Mouse (Mus musculus): Measurements from ENCODE around the gene Pon2. TPM values are rescaled to one million over a fixed set of nuclear protein-coding genes. Genes with fewer than 3 reads are reported as not detected.

The Pon2 gene
- polyA plus RNA-seq (2014; fragmentation: Illumina TruSeq; extraction: RNeasy Lipid Tissue Mini Kit (QIAGEN cat#74804); ENCODE audit: low read depth, low replicate concordance) = 54.3 TPM

DNA sequence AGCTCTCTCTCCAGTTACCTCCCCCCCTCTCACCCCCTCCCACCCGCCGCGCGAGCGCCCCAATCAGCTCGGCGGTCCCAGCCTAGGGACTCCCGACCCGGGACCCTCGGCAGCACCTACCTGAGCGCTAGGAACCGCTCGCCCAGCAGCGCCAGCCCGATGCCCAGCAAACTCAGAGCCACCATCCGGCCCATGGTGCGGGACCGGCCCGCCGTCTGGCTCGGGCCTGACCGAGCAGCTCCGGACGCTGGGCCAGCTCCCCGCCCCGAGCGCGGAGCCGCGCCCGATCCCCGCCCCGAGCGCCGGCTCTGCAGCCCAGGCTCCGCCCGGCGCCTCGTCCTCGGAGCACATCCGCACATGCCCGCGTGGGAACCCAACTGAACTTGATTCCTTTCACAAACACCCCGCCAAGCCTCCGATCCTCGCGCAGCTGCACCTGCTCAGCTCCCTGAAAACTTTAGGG is at the start of gene Pon2:
TSS of gene Pon2 (minus strand) at position 364 of the 463 bp plus-strand sequence.

DNA sequence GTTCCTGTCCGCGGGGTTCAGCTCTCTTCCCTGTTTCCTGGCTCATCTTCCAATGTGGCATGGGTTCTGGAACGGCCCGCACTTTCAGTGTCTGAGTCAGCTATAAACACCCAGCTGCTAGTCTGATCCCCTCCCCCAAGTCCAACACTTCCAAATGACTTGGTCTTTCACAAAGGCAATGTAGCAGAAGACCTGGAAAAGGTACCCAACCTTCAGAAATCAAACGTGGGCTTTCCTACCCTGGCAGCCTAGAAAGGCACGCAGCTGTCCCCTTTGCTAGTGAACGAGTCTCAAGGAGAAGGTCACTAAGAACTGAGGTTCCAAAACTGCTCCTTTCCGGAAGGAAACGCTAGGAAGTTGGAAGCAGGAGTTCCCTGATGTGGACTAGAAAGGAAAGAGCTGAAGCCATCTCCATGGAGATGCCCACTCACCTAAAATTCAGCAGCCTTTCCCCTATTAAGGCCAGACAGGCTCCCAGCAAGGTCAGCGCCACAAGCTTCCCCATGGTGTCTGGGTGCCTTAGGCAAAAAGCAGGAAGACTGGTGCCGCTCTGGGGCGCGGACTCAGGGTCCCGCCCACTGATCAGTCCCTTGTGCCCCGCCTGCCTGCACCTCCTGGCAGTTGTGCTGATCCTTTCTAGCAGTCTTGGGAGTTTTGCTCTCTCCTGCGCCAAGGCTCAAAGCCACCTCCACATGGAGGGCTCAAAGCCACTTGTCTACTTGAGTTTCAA is 42.4 kb downstream of the Pon2 start, which contains the start of gene Pon3:
TSS of gene Pon3 (minus strand) at position 565 of the 730 bp plus-strand sequence.

Other genes starting within 250 kb of the Pon2 start
- 4.2 TPM for gene Pon1, start 104.5 kb downstream of the Pon2 start, polyA plus RNA-seq (2014; fragmentation: Illumina TruSeq; extraction: RNeasy Lipid Tissue Mini Kit (QIAGEN cat#74804); ENCODE audit: low read depth, low replicate concordance)
- 51.1 TPM for gene Pon3, start 42.2 kb downstream of the Pon2 start, polyA plus RNA-seq (2014; fragmentation: Illumina TruSeq; extraction: RNeasy Lipid Tissue Mini Kit (QIAGEN cat#74804); ENCODE audit: low read depth, low replicate concordance)
- gene Asb4, start 84.9 kb upstream of the Pon2 start, polyA plus RNA-seq (2014; fragmentation: Illumina TruSeq; extraction: RNeasy Lipid Tissue Mini Kit (QIAGEN cat#74804); ENCODE audit: low read depth, low replicate concordance) = 1.7 TPM
- 21.2 TPM for gene Pdk4, start 197.9 kb upstream of the Pon2 start, polyA plus RNA-seq (2014; fragmentation: Illumina TruSeq; extraction: RNeasy Lipid Tissue Mini Kit (QIAGEN cat#74804); ENCODE audit: low read depth, low replicate concordance)

Measured in adipose tissue, adult 10 weeks (tissue).